Mouse (Mus musculus) limb, embryonic 11.5 days (tissue): ENCODE measurements at regions not wholly inside any gene's neighbourhood (a gene's known extent, or its start where the extent isn't known, plus 50 kb on each side); places are given as distances from the start of the nearest gene placed in this dataset.

Experiments used
- ATAC-seq: fragments of 200-750 bp; cut with Nextera tagmentation; 2 replicates; pipeline ENCODE4 v1.8.0; 2017; ENCODE audit warnings: low read depth; ENCODE audit not compliant: insufficient number of reproducible peaks, low FRiP score, low TSS enrichment
- DNase-seq: peaks from one replicate; pipeline ENCODE4 v3.0.0-alpha.2; 2015; ENCODE audit warnings: low spot score
- H3K27ac ChIP-seq: fragments of 300-500 bp; sonication (generic); replicated peaks from 2 replicates; pipeline ENCODE4 v1.5.1; 2014; ENCODE audit warnings: low read depth, mild to moderate bottlenecking, low read length
- H3K27me3 ChIP-seq: fragments of 300-500 bp; sonication (generic); 2 replicates; pipeline ENCODE4 v1.6.1; 2014; ENCODE audit warnings: mild to moderate bottlenecking, low read length, mixed read lengths; ENCODE audit not compliant: control insufficient read depth, insufficient read depth
- H3K36me3 ChIP-seq: fragments of 300-500 bp; sonication (generic); 2 replicates; pipeline ENCODE4 v1.6.1; 2014; ENCODE audit warnings: mild to moderate bottlenecking, low read length, moderate library complexity, mixed read lengths; ENCODE audit not compliant: control insufficient read depth, insufficient read depth
- H3K4me1 ChIP-seq: fragments of 300-500 bp; sonication (generic); 2 replicates; pipeline ENCODE4 v1.6.1; 2014; ENCODE audit warnings: low read length, mixed read lengths; ENCODE audit not compliant: control insufficient read depth, insufficient read depth
- H3K4me2 ChIP-seq: fragments of 300-500 bp; sonication (generic); 2 replicates; pipeline ENCODE4 v1.6.1; 2014; ENCODE audit warnings: low read depth, mild to moderate bottlenecking, moderate library complexity; ENCODE audit not compliant: severe bottlenecking
- H3K4me3 ChIP-seq: fragments of 300-500 bp; sonication (generic); 2 replicates; pipeline ENCODE4 v1.5.1; 2014; ENCODE audit warnings: low read depth, low read length
- H3K9ac ChIP-seq: fragments of 300-500 bp; sonication (generic); 2 replicates; pipeline ENCODE4 v1.6.1; 2014; ENCODE audit warnings: mild to moderate bottlenecking, low read length
- H3K9me3 ChIP-seq: fragments of 300-500 bp; sonication (generic); 2 replicates; pipeline ENCODE4 v1.6.1; 2016; ENCODE audit warnings: low read length; ENCODE audit not compliant: control insufficient read depth
- WGBS: fragments of 180-500 bp; shearing (Covaris S2); extraction: QIAGEN DNeasy Blood & Tissue Kit; methylation state at CpG from one replicate; pipeline ENCODE4 v1.1.7; 2014; 5-methylcytosine and 5-hydroxymethylcytosine counted together

DNA sequence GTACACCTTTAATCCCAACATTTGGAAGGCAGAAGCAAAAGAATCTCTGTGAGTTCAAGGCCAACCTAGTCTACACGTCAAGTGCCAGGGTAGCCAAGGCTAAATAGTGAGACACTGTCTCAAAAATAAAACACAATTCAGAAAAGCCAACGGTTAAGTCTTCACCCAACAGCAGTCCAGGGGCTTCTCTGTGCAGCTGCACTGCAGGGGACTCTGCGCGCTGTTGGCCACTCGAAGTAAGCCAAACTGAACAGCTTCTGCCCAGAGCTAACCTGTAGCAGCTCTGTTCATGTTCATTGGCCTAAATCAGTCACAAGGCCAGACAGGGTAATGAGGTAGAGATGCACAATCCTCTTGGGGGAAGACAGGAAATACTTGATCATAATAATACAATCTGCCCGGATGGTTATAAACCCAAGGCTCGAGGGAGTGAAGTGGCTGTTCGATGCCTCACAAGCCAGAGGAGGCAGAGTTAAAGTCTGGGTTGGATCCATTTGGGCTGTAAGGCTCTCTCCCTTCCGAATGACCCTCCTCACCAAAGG, 165.4 kb downstream of the Rab11fip4 start:
- Histone ChIP-seq H3K27me3 (no peaks in the 10 kb centered on the region), H3K9me3 (no peaks in the 10 kb centered on the region), H3K4me3 (no peak overlapping the region), H3K9ac (no peak overlapping the region), H3K4me1 (no peaks in the 10 kb centered on the region), H3K27ac (no peak overlapping the region), H3K4me2 (no peak overlapping the region), H3K36me3 (no peaks in the 10 kb centered on the region)
- DNase-seq (no peak), ATAC-seq (no peak)
- 90% methylated on average over 9 of the region's 9 CpGs for WGBS

DNA sequence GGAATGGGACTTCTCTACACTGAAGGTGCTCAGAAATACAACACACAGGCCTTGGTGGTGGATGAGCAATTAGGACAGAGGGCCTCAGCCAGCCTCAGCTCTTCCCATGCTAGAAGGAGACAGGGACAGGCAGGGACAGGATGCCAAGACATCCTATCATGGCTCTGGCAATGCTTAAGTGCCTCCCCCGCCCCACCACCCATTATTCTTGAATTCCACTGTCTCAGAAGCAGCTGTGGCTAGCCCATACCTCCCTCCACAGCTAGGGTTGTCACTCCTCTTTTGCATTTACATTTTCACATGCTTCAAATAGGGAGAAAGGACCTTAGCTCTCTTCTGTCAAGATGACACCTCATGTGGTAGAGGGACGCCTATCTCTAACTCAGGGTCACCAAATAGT, 162.5 kb downstream of the Rab11fip4 start:
- 75% methylated on average over 2 of the region's 2 CpGs for WGBS
- H3K4me2 ChIP-seq = no peak overlapping the region
- no peaks in the 10 kb centered on the region for H3K4me1 ChIP-seq
- no peaks in the 10 kb centered on the region for H3K36me3 ChIP-seq
- H3K27me3 ChIP-seq = no peaks in the 10 kb centered on the region
- H3K4me3 ChIP-seq = no peak overlapping the region
- H3K27ac ChIP-seq = no peak overlapping the region
- DNase-seq (no peak), ATAC-seq (no peak)
- no peaks in the 10 kb centered on the region for H3K9me3 ChIP-seq
- no peak overlapping the region for H3K9ac ChIP-seq

DNA sequence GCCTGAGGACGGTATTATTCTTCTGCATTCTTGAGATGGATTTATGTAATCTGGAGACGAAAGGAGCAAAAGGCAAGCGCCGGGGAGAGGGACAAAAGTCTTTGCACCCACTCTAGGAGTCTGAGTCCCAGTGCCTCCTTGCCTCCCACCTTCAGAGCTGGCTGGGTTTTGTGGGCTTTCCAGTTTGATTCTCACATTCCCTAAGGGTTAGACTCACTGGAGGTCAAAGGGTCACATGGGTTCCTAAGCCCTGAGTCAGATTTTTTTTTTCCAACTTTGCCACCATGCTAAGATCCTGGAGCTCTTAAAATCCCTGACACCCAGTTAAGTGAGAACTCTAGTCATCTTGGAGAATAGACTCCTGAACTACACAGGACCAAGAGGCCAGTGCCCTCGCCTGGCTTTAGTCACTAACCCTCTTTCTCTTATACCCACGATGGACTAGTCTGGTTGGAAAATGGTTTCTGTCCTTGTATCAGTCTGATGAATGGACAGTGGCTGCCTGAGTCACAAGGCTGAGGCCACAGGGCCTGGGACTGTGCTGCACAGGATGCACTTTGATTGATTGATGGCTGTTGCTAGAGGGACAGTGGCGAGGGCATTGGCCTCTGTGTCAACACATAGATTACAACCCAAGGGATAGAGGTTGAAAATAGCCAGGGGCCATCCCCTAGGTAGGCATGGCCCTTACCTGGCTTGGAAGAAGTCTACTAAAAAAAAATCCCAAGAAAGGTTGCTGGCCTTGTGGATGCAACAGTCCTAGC, 161.9 kb downstream of the Rab11fip4 start:
- H3K27ac ChIP-seq = no peak overlapping the region

DNA sequence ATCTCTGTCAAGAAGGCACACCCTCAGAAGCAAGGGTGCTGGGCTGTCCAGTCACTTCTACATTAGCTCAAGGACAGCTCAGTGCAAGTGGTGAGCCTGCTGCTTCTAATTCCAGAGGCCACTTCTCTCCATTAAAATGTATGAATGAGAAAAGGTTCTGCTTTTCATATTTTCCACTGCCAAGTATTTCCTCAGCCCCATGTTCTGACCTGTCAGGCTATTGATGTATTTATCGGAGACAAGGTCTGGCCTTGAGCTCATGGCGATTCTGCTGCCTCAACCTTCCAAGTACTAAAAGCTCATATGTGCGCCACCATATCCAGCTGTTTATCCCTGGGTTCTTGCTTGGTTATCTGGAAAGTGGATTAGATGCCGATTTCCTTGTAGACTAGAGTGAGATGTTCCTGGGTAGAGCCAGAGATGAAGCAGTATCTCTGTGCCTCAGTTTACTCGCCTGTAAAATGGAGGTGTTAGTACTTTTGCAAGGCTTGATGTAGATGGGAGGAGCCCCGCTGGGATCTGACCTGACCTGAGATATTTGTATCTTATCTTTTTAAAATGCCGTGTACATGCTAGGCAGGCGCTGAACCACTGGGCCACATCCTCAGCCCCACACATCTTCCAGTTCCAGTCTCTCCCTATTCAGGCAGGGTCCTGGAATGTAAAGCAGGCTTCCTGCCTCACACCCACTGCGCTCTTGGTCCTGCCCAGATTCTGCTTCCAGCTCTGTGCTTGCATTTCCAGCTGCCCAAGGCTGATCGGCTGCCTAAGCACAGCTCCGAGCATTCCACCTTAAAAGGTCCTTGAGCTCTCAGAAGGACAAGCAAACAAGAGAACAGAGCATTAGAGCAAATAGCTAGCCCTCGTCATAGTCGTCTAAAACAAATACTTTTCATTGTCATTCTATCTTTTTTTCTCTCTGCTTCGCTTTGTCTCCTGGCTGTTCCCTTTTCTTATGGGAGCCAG, 161.0 kb downstream of the Rab11fip4 start:
- 77% methylated on average over 14 of the region's 14 CpGs for WGBS
- Histone ChIP-seq H3K9ac (no peak overlapping the region), H3K27me3 (no peaks in the 10 kb centered on the region), H3K27ac (no peak overlapping the region), H3K4me2 (no peak overlapping the region), H3K4me1 (no peaks in the 10 kb centered on the region), H3K9me3 (no peaks in the 10 kb centered on the region), H3K4me3 (no peak overlapping the region), H3K36me3 (no peaks in the 10 kb centered on the region)
- ATAC-seq = no peak
- DNase-seq = no peak

More for the DNA sequence above, 161.9 kb downstream of the Rab11fip4 start:
- no peak overlapping the region for H3K4me3 ChIP-seq
- no peak overlapping the region for H3K9ac ChIP-seq
- no peak for ATAC-seq
- no peaks in the 10 kb centered on the region for H3K9me3 ChIP-seq
- H3K36me3 ChIP-seq = no peaks in the 10 kb centered on the region
- no peaks in the 10 kb centered on the region for H3K27me3 ChIP-seq
- no peak overlapping the region for H3K4me2 ChIP-seq
- 76% methylated on average over 7 of the region's 7 CpGs for WGBS
- H3K4me1 ChIP-seq = no peaks in the 10 kb centered on the region
- DNase-seq = no peak

DNA sequence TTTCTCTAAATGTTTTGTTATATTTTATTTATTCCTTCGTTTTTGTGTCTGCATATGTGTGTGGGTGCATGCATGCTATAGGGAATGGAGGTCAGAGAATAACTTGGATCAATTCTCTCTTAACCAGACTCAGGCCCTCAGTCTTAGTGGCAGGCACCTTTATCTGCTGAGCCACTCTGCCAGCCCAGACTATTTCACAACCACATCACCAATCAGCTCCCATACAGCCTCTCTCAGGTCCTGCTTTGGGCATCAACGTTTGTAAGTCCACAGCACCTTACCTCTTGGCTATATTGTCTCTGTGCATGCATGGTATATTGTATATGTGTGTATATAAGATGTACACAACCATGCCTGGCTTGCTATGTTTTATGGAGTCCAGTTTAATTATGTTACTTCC, 159.9 kb downstream of the Rab11fip4 start:
- Histone ChIP-seq H3K4me1 (no peaks in the 10 kb centered on the region), H3K27me3 (no peaks in the 10 kb centered on the region), H3K27ac (no peak overlapping the region), H3K9me3 (no peaks in the 10 kb centered on the region), H3K4me3 (no peak overlapping the region), H3K36me3 (no peaks in the 10 kb centered on the region), H3K4me2 (no peak overlapping the region), H3K9ac (no peak overlapping the region)
- 83% methylated on average over 2 of the region's 2 CpGs for WGBS
- ATAC-seq (no peak), DNase-seq (no peak)

DNA sequence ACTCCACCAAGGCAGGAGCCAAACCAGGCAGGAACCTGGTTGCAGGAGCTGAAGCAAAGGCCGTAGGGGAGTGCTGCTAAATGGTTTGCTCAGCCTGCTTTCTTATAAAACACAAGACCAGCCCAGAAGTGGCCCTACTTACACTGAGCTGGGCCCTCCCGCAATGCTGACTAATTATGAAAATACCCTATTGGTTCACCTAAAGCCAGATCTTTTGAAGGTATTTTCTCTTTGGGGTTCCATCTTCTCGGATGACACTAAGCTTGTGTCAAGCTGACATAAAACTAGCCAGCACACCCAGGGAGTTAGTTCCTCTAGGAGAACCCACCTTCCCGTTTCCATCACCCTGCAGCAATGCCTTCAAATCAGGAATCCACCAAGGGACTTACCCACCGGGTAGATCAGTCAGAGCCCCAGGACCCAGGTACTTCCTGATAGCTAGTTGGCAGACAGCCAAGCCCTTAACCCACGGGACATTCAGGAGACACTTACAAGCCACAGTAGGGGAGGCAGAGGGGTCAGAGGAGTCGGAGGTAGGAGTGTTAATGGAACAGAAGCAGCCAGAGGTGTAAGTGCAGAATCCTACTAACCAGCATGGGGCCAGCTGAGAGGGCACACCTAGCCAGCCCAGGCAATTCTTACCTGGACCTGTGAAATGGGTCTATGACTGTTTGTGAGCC, 158.9 kb downstream of the Rab11fip4 start:
- no peaks in the 10 kb centered on the region for H3K4me1 ChIP-seq
- ATAC-seq (no peak), DNase-seq (no peak)
- 72% methylated on average over 7 of the region's 7 CpGs for WGBS
- H3K9ac ChIP-seq = no peak overlapping the region
- no peaks in the 10 kb centered on the region for H3K27me3 ChIP-seq
- no peak overlapping the region for H3K27ac ChIP-seq
- no peaks in the 10 kb centered on the region for H3K36me3 ChIP-seq
- H3K4me2 ChIP-seq = no peak overlapping the region
- H3K4me3 ChIP-seq = no peak overlapping the region
- H3K9me3 ChIP-seq = no peaks in the 10 kb centered on the region

DNA sequence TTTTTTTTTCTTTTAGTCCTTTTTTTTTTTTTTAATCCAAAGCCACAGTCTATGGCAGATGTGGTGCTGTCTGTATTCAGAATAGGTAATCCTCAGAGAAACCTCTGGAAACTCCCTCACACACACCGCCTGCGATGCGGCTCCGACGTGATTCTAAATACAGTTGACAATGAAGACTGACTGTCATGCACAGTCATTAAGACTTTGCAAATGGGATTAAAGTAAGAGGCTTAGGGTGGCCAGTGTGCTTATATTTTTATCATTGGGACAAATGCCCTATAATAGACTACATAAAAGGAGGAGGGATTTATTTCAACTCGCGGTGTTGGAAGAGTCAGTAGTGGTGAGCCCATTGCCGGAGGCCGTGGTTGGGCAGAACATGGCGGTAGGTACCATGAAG, 158.1 kb downstream of the Rab11fip4 start:
- H3K9ac ChIP-seq = no peak overlapping the region
- H3K4me3 ChIP-seq = no peak overlapping the region
- no peak for ATAC-seq
- H3K4me1 ChIP-seq = no peaks in the 10 kb centered on the region
- no peaks in the 10 kb centered on the region for H3K27me3 ChIP-seq
- WGBS = 97% methylated on average over 10 of the region's 10 CpGs
- no peak overlapping the region for H3K27ac ChIP-seq
- no peak for DNase-seq
- H3K4me2 ChIP-seq = no peak overlapping the region
- H3K9me3 ChIP-seq = no peaks in the 10 kb centered on the region
- H3K36me3 ChIP-seq = no peaks in the 10 kb centered on the region

DNA sequence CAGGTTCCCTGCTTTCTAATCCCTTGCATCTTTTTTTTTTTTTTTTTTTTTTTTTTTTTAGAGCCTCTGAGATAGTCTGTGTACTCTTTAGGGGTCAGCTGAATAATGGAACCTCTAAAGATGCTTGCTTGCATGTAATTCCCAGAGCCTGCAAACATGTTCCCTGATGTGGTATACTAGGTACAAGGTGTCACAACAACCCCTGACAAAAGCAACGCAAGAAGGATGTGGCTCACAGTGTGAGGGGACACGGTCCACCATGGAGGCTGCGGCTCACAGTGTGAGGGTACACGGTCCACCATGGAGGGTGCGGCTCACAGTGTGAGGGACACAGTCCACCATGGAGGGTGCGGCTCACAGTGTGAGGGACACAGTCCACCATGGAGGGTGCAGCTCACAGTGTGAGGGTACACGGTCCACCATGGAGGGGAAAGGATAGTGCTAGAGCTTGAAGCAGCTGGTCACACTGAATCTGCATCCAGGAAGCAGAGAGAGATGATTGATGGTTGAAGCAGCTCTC, 157.7 kb downstream of the Rab11fip4 start:
- ATAC-seq (no peak), DNase-seq (no peak)
- Histone ChIP-seq H3K9me3 (no peaks in the 10 kb centered on the region), H3K27ac (no peak overlapping the region), H3K4me1 (no peaks in the 10 kb centered on the region), H3K27me3 (no peaks in the 10 kb centered on the region), H3K9ac (no peak overlapping the region), H3K36me3 (no peaks in the 10 kb centered on the region), H3K4me2 (no peak overlapping the region), H3K4me3 (no peak overlapping the region)
- WGBS = 95% methylated on average over 7 of the region's 7 CpGs
